Mouse (Mus musculus) limb, embryonic 10.5 days (tissue): ENCODE results near the gene Sall1. TPM values are rescaled to one million over a fixed set of nuclear protein-coding genes. Genes with fewer than 3 reads are reported as not detected.

ENCODE experiments used
- DNase-seq: peaks from one replicate; pipeline ENCODE4 v3.0.0-alpha.2; 2017; ENCODE audit warnings: low spot score
- H3K27ac ChIP-seq: fragments of 300-500 bp; sonication (generic); 2 replicates; pipeline ENCODE4 v1.5.1; 2016; ENCODE audit warnings: mild to moderate bottlenecking
- H3K27me3 ChIP-seq: fragments of 300-500 bp; sonication (generic); 2 replicates; pipeline ENCODE4 v1.6.1; 2016; ENCODE audit warnings: low read depth, mild to moderate bottlenecking; ENCODE audit not compliant: poor library complexity, severe bottlenecking
- H3K36me3 ChIP-seq: fragments of 300-500 bp; sonication (generic); 2 replicates; pipeline ENCODE4 v1.6.1; 2016; ENCODE audit warnings: mild to moderate bottlenecking, moderate library complexity
- H3K4me1 ChIP-seq: fragments of 300-500 bp; sonication (generic); 2 replicates; pipeline ENCODE4 v1.6.1; 2016
- H3K4me3 ChIP-seq: fragments of 300-500 bp; sonication (generic); 2 replicates; pipeline ENCODE4 v1.5.1; 2016; ENCODE audit warnings: mild to moderate bottlenecking, moderate library complexity
- H3K9me3 ChIP-seq: fragments of 300-500 bp; sonication (generic); replicated peaks from 2 replicates; pipeline ENCODE4 v1.6.1; 2016; ENCODE audit warnings: mild to moderate bottlenecking
- WGBS: fragments of 180-500 bp; shearing (Covaris S2); methylation state at CpG from one replicate; pipeline ENCODE4 v1.1.7; 2016; 5-methylcytosine and 5-hydroxymethylcytosine counted together
- polyA plus RNA-seq: library from polyadenylated mRNA; unstranded; fragments of >200 nt; fragmentation: Nextera tagmentation; extraction: Ambion mirVana; gene quantifications from 2 replicates; pipeline ENCODE4 v1.2.1, GENCODE M21; 2016

Gene Sall1
- 12.8 and 18.3 TPM in 2 replicates for polyA plus RNA-seq

DNA sequence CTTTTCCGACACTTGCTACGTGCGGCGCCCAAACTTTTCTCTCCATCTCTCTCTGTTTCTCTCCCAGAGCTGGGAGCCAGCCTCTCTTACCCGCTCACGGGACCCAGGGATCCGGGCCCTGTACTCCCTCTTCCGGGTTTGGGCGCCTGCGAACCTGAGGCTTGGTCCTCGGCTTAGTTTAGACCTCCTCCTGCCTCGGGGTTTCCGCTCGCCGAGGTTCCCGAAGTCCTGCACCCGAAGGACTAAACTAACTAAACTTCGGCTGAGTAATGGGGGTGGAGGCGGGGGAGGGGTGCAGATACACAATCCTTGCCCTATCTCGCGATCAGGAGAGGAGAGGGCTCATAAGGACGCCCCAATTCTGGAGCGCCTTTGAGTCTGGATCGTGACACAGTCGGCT is at the start of gene Sall1:
Gene Sall1 (minus strand): TSS at position 223 of the 400 bp plus-strand sequence.
- Histone ChIP-seq H3K4me1 (peaks cover 60% of the 10 kb centered on the region), H3K27ac (peak within 1 kb of the TSS; percentile 98), H3K4me3 (peak within 1 kb of the TSS; percentile 89), H3K9me3 (no peaks in the 10 kb centered on the region), H3K36me3 (no peaks in the 10 kb centered on the region), H3K27me3 (peaks cover 61% of the 10 kb centered on the region)
- DNase-seq = peak; percentile 70
- under 1% methylated on average over 25 of the region's 25 CpGs for WGBS

DNA sequence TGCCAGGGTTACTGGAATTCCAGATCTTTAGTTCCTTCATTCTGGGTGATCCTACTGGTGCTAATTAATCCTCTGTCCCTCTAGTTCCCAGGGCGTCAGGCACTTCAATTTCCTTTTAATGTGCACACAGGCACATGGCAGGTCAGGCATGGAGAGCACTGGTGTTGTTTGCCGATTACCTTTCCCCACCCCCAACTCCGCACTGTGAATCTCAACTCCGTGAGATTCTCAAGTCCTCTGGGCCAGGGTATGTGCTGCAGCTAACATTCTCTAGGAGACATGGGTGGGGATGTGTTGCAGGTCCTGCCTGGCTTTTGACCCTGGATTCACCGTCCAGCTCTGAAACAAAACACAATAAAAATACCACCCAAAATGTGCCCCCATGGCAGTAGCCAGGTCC is 46.0 kb upstream of the Sall1 start:
- DNase-seq = peak; percentile 30
- Histone ChIP-seq H3K4me3 (no peak overlapping the region), H3K9me3 (no peaks in the 10 kb centered on the region), H3K27me3 (no peaks in the 10 kb centered on the region), H3K27ac (no peak overlapping the region), H3K36me3 (no peaks in the 10 kb centered on the region), H3K4me1 (peaks cover 12% of the 10 kb centered on the region)
- WGBS = 27% methylated on average over 5 of the region's 5 CpGs

DNA sequence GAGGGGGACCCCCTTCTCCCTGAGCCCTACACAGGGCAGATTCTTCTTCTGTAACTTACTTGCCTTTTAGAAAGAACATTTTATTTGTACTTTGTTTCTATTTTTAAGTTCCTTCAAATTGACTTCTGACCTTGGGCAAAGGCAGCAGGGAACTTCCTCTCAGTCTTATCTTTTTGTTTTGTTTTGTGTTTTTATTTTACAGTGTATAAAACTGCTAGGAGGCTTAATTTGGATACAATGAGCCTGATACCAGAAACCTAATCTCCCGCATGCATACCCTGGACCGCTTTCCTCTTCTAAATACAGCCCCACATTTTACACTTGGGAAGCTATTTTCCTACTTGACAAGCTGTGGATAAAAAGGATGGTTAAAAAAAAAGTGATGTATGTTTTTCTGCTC is 35.2 kb upstream of the Sall1 start:
- Histone ChIP-seq H3K36me3 (no peaks in the 10 kb centered on the region), H3K4me3 (no peak overlapping the region), H3K27ac (no peak overlapping the region), H3K9me3 (no peaks in the 10 kb centered on the region), H3K27me3 (no peaks in the 10 kb centered on the region; the same call in 1 of the 2 replicates), H3K4me1 (peaks cover 19% of the 10 kb centered on the region)
- no peak for DNase-seq
- whole genome bisulfite sequencing = 90% methylated on average over 2 of the region's 2 CpGs

DNA sequence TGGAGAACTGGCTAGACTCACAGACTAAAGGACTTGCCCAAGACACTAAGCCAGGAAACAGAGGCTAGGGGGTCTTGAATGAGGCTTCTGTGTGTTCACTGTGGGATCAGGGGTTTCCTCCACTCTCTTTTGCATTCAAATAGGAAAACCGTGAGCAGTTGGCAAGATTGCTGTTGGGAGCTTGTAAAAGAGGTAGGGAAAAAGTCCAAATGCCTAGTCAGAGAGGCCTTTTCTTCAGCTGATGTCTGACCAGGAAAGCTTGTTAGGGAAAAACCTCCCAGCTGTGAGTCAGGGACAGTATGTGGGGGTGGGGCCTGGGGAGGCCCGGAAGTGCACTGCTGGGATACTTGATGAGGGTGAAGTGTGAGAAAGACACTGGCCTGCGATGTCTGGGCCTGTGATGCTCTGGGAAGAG is 29.0 kb upstream of the Sall1 start:
- DNase-seq = no peak
- no peaks in the 10 kb centered on the region for H3K9me3 ChIP-seq
- no peaks in the 10 kb centered on the region for H3K27me3 ChIP-seq
- no peaks in the 10 kb centered on the region for H3K36me3 ChIP-seq
- 5% methylated on average over 3 of the region's 3 CpGs for WGBS
- peak overlapping the region; percentile 17; the same call in 1 of the 2 replicates for H3K27ac ChIP-seq
- no peak overlapping the region for H3K4me3 ChIP-seq
- peaks cover 21% of the 10 kb centered on the region for H3K4me1 ChIP-seq

DNA sequence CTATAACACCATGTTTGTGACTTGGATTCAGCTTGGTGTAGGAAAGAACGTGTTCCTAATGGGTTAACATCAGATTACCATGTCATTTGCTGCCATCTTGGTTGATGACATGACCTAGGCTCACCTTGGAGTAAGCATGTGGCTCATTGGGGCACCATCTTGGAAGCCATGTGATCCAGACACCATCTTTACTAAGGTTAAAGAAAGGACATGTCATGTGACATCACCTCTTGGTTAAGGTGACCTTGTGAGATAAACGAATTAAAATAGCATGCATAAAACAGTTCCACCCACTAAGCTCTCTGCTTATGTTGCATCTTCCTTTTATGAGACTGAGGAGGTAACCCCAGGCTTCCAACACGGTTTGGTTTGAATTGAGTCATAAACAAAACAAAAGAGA is 23.5 kb upstream of the Sall1 start:
- DNase-seq = no peak
- Histone ChIP-seq H3K4me1 (peaks cover 9% of the 10 kb centered on the region), H3K27me3 (no peaks in the 10 kb centered on the region), H3K36me3 (no peaks in the 10 kb centered on the region), H3K9me3 (no peaks in the 10 kb centered on the region), H3K4me3 (no peak overlapping the region), H3K27ac (no peak overlapping the region)
- WGBS = 86% methylated on average over 3 of the region's 3 CpGs

DNA sequence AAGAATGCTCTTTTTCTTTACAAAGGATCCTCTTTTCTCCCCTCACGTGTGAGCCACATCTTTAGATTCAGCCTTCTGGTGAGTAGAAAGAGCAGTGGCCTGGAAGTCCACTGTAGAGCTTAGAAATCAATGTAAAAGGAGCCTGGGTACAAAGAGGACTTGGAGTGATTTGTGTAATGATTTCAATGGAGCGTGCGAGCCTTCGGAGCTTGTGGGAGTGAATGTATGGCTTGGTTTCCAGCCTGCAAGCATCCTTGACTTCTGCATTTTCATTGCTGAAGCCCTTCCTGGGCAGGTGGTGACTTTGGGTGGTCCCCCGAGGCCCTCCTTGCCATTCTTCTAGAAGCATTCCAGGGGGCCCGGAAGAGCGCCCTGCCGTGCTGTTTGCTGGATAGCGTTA is 20.1 kb upstream of the Sall1 start:
- H3K27ac ChIP-seq = no peak overlapping the region
- H3K4me3 ChIP-seq = no peak overlapping the region
- no peaks in the 10 kb centered on the region for H3K9me3 ChIP-seq
- WGBS = 79% methylated on average over 9 of the region's 9 CpGs
- DNase-seq = no peak
- peaks cover 19% of the 10 kb centered on the region for H3K4me1 ChIP-seq
- no peaks in the 10 kb centered on the region for H3K36me3 ChIP-seq
- H3K27me3 ChIP-seq = 0 out of 2 replicates have a peak, but pooled peaks cover 4% of the 10 kb centered on the region

DNA sequence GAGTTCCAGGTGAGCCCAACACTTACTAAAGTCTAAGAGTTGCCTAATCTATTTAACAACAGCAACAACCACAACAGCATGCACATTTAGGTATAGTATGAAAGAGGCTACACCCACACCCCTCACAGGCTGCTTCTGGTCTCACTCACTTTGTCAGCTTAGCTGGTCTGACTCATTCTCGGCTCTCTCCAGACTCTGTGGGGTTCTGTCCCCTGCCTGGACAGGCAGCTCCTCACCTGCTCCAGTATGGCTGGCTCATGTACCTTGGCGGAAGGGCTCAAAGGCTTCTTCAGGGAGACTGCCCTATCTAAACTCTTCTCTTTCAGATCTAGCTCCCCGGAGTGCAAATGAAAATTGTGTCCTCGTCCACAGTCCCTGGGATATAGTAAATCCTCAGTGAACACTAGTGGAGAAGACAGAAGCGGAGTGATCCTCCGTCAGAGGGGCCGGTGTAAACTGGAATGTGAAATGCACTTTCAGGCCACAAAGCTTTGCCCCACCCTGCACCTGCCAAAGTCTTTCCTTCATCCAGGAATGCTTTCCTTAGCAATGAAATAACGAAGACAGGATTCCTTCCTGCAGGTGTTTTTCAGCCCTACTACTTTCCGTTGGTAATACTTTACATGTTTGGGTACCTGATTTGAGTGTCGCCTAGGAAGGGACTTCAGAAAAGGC is 19.5 kb upstream of the Sall1 start:
- WGBS = 84% methylated on average over 10 of the region's 10 CpGs
- peaks cover 21% of the 10 kb centered on the region for H3K4me1 ChIP-seq
- no peak for DNase-seq
- H3K36me3 ChIP-seq = peaks cover under 1% of the 10 kb centered on the region; the same call in 1 of the 2 replicates
- H3K27ac ChIP-seq = no peak overlapping the region
- H3K27me3 ChIP-seq = peaks cover 10% of the 10 kb centered on the region; the same call in 1 of the 2 replicates
- no peaks in the 10 kb centered on the region for H3K9me3 ChIP-seq
- H3K4me3 ChIP-seq = no peak overlapping the region

DNA sequence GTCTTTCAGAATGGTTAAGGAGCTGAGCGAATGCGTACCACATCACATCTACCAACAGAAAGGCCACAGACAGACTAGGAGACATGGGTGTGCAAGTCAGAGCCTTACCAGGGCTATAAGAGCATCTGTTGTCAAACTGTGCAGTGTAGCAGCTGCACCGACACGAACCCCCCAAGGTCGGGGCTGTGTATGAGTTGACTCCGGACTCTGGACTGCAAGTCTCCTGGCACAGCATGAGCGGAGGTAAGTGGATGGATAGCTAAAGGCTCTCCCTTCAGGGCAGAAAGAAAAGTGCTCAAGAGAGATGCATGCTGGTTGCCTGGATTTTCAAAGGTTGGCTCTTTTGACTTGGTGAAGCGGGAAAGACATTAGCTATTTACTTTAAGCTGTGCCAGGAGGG is 16.8 kb upstream of the Sall1 start:
- Histone ChIP-seq H3K4me1 (peaks cover 26% of the 10 kb centered on the region), H3K4me3 (no peak overlapping the region), H3K36me3 (peaks cover 3% of the 10 kb centered on the region; the same call in 1 of the 2 replicates), H3K27ac (no peak overlapping the region), H3K9me3 (no peaks in the 10 kb centered on the region), H3K27me3 (peaks cover 15% of the 10 kb centered on the region; the same call in 1 of the 2 replicates)
- DNase-seq = no peak
- 87% methylated on average over 8 of the region's 8 CpGs for WGBS

DNA sequence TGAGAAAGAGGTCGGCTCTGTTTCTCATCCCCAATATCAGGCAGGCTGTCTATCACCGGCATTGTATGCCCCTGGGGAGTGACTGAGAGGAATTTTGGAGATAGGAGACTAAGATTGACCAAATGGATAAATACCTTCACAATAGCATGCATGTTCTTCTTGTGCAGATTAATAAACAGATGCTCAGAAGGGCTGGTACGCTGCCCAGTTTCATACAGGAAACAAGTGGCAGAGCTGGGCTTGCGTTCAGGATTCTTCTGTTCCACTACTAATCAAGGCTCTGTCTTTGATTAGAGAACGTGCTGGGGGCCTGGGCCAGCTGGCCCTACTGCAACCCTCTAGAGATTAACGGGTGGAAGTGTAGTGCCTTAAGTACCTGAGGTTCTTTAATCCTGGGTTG is 15.5 kb upstream of the Sall1 start:
- Histone ChIP-seq H3K36me3 (peaks cover 3% of the 10 kb centered on the region; the same call in 1 of the 2 replicates), H3K4me3 (no peak overlapping the region), H3K27me3 (peaks cover 22% of the 10 kb centered on the region; the same call in 1 of the 2 replicates), H3K27ac (no peak overlapping the region), H3K4me1 (peaks cover 32% of the 10 kb centered on the region), H3K9me3 (no peaks in the 10 kb centered on the region)
- WGBS = 32% methylated on average over 6 of the region's 6 CpGs
- no peak for DNase-seq

DNA sequence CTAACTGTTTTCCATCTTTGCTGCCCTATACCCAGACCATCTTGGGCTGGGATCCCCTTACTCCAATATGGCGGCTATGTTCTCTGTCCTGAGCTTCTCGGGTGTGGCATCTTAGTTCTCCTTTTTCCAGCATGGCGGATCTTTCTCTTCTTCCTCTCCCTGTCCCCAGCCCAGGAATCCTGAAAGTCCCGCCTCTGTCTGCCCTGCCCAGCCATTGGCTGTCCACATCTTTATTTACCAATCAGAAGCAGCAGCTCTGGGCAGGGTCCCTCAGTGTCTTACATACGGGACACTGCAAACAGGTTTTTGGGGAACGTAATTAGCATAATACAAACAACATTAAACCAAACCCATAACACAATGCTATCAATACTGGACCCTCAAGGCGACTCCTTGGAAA is 8.9 kb upstream of the Sall1 start:
- no peak for DNase-seq
- peaks cover 31% of the 10 kb centered on the region for H3K4me1 ChIP-seq
- H3K36me3 ChIP-seq = no peaks in the 10 kb centered on the region
- peaks cover 60% of the 10 kb centered on the region for H3K27me3 ChIP-seq
- H3K27ac ChIP-seq = no peak overlapping the region
- H3K4me3 ChIP-seq = no peak overlapping the region
- H3K9me3 ChIP-seq = no peaks in the 10 kb centered on the region
- 88% methylated on average over 7 of the region's 7 CpGs for WGBS

DNA sequence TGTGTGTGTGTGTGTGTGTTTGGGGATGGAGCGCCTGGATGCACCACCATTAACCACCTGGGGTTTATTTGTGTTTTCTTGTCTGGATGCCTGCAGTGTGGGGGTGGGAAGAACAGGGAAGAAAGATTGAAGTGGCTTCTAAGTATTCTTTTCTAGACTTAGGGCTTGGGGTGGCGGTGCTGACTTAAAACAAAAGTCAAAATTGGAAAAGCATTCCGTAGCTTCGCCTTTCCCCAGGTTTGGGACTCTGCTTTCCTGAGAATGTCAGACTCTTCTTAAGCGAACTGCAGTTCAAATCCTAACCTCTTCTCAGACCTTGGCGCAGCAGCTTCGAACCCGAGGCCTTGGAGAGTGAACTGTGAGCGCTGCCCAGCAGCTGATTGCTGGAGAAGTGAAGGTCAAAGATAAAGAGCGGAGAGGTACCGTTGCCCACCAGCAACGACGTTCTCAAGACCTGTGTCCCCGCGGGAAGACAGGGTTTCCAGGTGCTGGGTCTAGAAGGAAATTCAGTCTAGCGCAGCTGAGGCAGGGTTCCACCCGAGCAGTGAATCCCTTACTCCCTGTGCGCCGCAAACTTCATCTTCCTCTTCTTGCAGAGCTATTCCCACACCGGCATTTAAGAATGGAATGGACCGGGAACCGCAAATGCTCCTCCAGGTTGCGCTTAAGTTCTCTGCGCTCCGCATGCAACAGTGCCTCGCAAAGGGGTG is 2.8 kb upstream of the Sall1 start:
- H3K27ac ChIP-seq = peak overlapping the region; percentile 98
- peaks cover 53% of the 10 kb centered on the region for H3K4me1 ChIP-seq
- H3K36me3 ChIP-seq = no peaks in the 10 kb centered on the region
- 2% methylated on average over 26 of the region's 26 CpGs for WGBS
- peak overlapping the region; percentile 89 for H3K4me3 ChIP-seq
- H3K9me3 ChIP-seq = no peaks in the 10 kb centered on the region
- H3K27me3 ChIP-seq = peaks cover 78% of the 10 kb centered on the region
- peak; percentile 57 for DNase-seq

DNA sequence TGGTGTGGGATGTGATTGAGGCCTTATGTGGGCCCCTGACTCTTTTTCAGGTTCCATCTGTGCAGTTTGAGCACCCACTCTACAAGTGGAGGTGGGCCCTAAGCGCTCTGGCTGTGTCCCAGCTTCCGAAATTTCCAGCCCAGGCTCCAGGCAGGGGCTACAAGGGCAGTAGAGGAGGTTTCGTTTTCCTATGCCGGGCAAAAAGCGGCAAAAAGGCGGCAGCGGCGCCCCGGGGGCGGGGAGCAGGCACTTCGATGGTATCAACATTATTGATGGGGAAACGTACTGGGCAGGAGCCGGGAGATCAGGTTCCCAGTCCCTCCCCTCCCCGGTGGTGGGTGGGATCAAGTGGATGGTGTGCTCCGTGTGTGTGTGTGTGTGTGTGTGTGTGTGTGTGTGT is 2.3 kb upstream of the Sall1 start:
- WGBS = 0% methylated on average over 14 of the region's 15 CpGs
- peaks cover 56% of the 10 kb centered on the region for H3K4me1 ChIP-seq
- H3K4me3 ChIP-seq = peak overlapping the region; percentile 89
- peaks cover 73% of the 10 kb centered on the region for H3K27me3 ChIP-seq
- H3K27ac ChIP-seq = peak overlapping the region; percentile 98
- H3K9me3 ChIP-seq = no peaks in the 10 kb centered on the region
- H3K36me3 ChIP-seq = no peaks in the 10 kb centered on the region
- DNase-seq = peak; percentile 79

DNA sequence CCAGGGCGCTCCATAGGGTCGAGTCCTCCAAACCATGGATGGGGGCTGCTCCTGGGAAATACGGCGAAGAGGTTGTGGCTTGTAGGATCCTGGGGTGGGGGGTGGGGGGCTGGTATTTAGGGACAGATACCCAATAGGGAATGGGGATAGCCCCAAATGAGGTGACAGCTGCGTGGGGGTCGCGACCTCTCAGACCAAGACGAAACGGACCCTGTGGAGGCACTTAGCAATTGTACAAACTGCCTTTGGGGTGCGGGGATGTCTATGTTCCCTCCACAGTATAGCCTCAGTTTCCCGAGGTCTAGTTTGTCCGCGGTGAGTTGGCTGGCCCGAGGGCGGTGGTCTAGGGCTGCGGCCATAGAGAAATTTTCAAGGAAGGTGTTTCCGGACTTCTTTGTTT is 1.8 kb upstream of the Sall1 start:
- Histone ChIP-seq H3K27ac (peak overlapping the region; percentile 98), H3K9me3 (no peaks in the 10 kb centered on the region), H3K36me3 (no peaks in the 10 kb centered on the region), H3K27me3 (peaks cover 70% of the 10 kb centered on the region), H3K4me1 (peaks cover 61% of the 10 kb centered on the region), H3K4me3 (peak overlapping the region; percentile 89)
- 2% methylated on average over 17 of the region's 17 CpGs for WGBS
- DNase-seq = peak; percentile 55
